Mouse (Mus musculus): ENCODE data around the gene Cacna2d2.
"Not testable (repeated sequence)": the region's sequence is repeated elsewhere in the genome, so short reads cannot be mapped to it uniquely, and the experiment has no call there.

Cacna2d2 gene

DNA sequence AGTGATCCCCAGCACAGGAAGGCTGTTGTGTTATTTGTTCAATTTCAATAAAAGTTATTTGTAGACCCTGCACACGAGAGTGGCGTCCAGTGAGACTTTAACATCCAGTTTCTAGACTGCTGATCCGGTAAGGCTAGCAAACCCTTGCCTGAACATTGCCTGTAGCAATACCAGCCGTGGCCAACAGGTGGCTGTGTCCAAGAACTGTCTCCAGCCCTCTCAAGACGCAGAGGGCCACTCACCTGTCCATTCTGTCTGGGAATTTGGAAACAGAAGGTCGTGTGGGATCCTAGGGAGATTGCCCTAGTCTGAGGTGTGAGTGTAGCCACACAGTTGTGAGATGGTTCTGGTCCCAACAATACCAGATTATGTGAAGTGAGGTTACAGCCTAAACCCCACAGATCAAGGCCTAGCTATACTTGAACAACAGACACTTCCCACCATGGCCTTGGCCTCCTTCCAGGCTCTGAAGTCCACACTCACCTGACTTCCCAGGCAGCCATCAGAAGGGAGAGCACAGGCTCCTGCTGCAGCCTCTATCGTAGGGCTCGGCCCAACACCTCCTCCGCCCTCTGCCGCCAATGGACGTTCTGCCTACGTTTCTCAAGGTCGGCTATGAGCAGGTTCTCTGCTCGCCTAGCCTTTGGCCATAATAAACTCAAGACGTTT is 166.8 kb downstream of the Cacna2d2 start:
- peak; percentile 63 to 85 for DNase-seq

DNA sequence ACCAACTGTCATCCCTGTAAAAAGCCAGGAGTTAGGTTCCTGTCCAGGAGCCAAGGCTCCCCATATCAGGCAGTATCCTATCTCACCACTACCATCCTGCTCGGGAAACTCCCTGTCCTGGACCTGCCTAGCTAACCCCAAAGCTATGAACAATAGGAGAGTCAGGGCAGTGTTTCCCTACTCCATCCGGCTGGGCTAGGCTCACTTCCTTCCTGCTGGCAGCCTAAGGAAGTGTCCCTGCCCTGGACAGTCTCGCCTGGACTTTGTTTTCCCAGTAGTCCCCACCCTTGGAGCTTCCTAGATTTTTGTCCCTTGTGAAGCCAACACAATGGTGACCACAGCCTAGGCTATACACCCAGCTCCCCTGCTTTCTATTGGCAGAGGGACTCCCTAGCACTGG is 167.4 kb downstream of the Cacna2d2 start:
- DNase-seq, result no peak

DNA sequence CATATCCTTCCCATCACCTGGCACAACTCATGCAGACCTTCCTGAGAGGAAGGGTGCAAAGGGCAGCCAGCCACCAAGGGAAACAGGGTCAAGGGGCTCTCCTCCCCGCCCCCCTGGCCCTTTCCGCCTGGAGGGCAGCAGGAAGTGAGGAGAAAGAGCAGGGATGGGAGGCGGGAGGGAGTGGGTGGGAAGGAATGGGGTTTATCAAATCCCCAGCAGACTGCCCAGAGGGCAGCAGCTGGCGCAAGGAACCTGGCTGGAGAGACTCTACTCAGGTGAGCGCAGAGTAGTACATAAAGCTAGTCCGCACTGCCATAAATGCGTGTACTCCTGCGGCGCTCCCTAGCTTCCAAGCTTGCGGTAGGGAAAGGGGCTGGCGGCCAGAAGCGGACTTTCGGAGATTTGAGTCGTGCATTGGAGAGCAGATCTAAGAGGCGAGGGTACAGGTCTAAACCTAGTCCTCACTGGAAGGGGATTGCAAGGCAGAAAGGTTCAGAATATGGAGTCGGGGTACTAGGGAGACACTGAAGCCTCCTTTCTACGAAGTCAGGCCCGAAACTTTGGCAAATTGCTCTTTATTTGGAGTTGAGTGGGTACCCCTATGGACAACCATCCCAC is 168.4 kb downstream of the Cacna2d2 start, which contains the start of gene Hyal2:
Gene Hyal2 (plus strand): TSS at position 244 of the 618 bp plus-strand sequence.
- no peak for DNase-seq

DNA sequence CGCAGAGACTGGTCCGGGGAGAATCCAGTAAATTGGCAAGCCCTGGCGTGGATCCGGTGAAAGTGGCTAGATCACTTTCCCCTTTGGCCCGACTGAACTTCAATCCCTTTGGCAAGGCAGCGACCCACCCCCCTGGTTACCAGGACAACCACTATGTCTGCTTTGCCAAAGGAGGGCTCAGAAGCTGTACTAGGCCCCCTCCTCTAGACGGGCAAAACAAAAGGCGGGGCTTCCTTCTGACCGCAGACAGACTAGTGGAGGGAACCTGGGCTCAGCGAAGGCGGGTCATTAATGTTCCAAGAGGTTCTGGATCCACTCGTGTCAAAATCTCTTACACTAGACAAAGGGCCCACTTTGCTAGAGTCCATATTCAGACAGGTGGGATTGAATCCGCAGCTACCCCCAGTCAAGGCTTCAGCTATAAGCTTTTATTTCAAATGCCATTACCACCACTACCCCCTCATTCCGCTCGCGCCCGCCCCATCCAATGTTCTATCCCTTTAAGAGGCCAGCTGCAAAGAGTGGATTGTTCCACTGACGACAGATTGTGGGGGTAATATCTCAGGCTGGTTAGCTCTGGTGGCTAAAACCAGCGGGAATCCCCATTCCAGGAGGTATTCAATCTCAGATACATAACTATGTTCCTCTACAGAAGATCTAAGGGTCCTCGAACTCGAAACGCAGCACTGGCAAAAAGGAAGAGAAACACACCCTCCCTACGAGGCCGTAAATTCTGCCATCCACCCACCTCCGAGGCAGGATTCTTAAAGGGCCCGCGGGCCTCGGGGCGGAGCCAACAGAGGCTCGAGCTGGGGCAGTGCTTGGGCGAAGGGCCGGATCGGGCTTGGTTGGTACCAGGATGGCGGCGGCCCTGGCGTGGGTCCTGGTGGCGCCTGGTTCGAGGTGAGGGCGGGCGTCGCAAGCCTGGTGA is 169.2 kb downstream of the Cacna2d2 start:
- DNase-seq, result peak; percentile 71 to 80

DNA sequence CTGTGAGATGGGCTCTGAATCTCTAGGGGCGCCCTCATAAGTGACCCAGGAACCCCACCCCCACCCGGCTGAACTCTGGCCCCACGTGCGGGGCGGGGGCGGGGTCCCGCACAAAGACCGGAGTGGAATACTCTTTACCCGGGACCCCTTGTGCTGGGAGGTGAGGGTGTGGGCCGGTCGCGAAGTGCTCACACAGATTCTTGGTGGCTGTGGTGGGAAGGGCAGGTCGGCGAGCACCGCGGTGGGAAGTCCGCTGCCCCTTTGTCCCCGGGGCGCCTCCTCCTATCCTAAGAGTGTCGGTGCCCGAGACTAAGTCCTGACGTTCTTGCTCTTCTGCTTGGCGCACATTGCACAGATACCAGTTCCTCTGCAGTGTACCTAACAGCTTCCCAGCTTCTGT is 169.9 kb downstream of the Cacna2d2 start:
- no peak for DNase-seq

DNA sequence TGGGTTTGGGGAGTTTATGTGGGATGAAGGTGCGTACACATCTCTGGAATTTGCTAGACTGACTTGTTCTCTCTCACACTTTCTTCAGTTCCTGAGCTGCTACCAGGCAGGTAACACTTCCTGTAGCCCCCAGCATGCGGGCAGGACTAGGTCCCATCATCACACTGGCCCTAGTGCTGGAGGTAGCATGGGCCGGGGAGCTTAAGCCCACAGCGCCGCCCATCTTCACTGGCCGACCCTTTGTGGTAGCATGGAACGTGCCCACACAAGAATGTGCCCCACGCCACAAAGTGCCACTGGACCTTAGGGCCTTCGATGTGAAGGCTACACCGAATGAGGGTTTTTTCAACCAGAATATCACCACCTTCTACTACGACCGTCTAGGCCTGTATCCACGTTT is 170.6 kb downstream of the Cacna2d2 start:
- no peak for DNase-seq

DNA sequence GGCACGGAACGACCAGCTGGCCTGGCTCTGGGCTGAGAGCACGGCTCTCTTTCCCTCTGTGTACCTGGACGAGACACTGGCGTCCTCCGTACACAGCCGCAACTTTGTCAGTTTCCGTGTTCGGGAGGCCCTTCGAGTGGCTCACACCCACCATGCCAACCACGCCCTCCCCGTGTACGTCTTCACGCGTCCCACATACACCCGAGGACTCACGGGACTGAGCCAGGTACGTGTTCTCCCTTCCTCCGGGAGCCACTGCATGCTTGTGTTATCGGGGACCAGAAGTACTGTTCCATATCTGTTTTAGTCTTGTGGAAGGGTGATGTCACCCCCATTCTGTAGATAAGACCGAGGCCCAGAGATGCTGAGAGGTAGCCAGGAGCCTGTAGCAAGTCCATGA is 171.4 kb downstream of the Cacna2d2 start:
- DNase-seq, result no peak

DNA sequence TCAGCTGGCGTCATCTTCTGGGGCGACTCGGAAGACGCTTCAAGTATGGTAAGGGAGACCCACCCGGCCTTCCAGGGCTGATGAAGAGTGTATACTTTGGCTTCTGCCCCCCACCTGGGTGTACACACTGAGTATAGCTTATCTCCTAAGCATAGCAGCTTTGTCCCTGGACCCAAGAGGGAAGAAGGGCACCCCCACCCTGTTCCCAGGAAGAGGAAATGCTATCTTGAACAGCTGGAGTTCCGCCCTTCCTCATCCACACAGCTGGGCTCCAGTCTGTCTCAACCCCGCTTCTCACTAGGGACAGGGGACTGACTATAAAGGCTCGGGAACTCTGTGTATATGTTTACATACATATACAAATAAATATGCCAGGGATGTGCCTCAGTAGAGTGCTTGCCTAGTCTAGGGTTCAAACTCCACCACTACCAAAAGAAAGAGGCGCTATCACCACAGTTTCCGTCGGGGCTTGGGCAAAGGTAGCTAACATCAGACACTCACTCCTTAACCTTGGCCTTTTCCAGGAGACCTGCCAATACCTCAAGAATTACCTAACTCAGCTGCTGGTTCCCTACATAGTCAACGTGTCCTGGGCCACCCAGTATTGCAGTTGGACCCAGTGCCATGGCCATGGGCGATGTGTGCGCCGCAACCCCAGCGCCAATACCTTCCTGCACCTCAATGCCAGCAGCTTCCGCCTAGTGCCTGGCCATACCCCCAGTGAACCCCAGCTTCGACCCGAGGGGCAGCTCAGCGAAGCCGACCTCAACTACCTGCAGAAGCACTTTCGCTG is 172.3 kb downstream of the Cacna2d2 start:
- DNase-seq, result no peak

DNA sequence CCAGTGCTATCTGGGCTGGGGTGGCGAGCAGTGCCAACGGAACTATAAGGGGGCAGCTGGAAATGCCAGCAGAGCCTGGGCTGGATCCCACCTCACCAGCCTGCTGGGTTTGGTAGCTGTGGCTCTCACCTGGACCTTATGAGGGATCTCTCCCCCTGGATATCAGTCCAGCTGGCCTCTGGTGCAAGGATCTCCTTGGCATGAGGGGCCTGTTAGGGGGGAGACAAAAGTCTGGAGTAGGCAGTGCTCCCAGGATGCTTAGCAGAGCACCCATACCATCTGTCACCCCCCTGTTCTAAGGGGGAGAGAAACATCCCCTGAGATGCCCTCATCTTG is 172.9 kb downstream of the Cacna2d2 start:
- no peak for DNase-seq

DNA sequence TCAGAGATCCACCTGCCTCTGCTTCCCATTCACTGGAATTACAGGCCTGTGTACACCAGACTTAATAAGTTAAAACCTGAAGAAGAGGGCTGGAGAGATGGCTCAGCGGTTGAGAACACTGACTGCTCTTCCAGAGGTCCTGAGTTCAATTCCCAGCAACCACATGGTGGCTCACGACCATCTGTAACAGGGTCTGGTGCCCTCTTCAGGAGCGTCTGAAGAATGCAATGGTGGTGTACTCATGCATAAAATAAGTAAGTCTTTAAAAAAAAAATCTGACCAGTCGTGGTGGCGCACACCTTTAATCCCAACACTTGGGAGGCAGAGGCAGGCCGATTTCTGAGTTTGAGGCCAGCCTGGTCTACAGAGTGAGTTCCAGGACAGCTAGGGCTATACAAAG is 174.4 kb downstream of the Cacna2d2 start:
- not testable (repeated sequence) for DNase-seq

DNA sequence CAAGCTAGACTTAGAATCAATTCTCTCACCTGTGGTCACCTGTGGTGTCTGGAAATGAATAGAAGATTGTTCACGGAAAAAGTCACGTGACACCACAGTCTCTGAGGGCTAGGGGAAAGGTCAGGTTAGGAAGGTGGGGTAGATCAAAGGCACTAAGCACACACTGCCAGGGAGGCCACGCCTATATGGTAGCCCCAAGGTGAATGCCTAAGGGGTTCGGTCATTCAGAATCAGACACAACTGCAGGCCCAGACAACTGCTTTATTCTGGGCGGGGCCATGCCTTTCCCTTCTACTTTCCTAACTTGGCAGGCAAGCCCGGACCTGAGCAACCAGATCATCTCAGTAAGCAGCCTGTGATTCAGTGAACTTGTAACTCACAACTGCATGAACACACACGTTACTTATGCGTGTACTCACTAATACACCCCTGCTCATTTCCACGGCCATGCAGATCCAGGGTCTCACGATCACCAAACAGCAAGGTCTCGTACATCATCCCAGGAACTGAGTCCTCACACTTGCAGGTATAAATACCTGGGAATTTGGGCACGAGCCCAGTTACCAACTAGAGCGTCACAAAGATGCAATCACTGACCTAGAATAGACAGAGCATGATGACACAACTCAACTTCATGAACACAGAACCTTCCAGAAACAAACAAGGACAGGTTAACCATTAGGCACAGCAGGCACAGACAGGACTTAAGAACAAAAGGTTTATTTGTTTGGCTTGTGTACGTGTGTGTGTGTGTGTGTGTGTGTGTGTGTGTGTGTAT is 176.4 kb downstream of the Cacna2d2 start:
- DNase-seq, result no peak

DNA sequence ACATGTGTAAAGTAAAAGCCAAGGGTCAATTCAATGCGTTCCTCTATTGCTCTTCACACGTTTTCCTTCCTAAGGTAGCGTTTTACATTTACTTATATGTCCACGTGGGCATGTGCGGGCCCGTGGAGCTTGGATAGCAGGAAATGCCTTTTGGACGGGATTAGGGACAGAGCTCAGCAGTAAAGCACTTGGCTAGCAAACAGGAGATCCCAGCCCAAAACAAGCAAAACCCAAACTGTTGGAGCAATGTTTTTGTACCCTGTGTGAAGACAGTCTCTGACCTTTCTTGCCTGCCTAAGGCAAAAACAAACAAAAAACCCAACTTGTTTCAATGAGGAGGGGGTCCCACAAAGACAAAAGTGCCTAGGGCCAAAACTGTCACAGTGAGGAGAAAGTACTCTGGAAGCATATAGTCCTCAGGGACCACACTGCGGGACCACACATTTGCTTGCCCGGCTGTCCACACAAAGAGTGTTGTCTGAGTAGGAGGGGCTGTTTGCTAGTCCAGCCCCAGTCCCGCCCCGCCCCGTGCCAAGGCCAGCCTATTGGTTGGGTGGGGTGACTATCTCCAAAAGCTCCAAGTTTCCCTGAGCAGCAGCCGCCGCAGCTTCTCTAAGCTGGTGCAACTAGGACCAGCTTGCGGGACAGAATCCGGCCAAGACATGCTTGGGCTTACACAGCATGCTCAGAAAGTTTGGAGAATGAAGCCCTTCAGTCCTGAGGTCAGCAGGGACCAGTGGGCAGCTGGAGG is 177.1 kb downstream of the Cacna2d2 start, which contains the start of gene Hyal1:
Gene Hyal1 (plus strand): TSS at position 571 of the 751 bp plus-strand sequence.
- no peak for DNase-seq

DNA sequence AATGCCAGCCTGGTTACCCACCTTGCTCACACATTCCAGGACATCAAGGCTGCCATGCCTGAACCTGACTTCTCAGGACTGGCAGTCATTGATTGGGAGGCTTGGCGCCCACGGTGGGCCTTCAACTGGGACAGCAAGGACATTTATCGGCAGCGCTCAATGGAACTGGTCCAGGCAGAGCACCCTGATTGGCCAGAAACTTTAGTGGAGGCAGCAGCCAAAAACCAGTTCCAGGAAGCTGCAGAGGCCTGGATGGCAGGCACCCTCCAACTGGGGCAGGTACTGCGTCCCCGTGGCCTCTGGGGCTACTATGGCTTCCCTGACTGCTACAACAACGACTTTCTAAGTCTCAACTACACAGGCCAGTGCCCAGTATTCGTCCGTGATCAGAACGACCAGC is 178.5 kb downstream of the Cacna2d2 start:
- no peak for DNase-seq

DNA sequence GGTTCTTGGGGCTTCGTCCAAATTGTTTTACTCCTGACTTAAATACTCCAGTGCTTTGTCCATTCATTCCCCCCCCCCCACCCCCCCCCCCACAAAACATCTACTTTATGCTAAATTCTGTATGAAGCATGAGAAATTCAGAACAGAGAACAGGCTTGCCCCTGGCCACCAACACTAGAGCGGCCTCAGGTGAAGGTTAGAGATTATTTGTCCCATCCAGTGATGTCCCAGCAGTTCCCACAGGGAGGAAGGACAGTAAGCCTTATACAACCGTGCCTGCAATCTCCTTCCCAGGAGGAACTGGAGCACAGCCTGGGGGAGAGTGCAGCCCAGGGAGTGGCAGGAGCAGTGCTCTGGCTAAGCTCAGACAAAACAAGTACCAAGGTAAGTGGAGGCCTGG is 179.2 kb downstream of the Cacna2d2 start, which contains the start of gene Naa80:
Gene Naa80 (plus strand): TSS at position 301 of the 400 bp plus-strand sequence.
- no peak for DNase-seq
